Mouse (Mus musculus): Measurements from ENCODE around the gene Chmp1a.

- TF ChIP-seq E2F4 (IDR thresholded peaks at IDR 0.05; ENCODE audit: insufficient read depth), result no peak
- no peak for TF ChIP-seq POLR2AphosphoS2 (IDR thresholded peaks at IDR 0.05; ENCODE audit: insufficient read length, low read depth)
- TF ChIP-seq POLR2A (IDR thresholded peaks at IDR 0.05; ENCODE audit: insufficient read length, low read depth), result no peak
Observed at GRCm38 (mm10) chr8:123199864-123200263, 12.7 kb downstream of the Chmp1a start.

Measured in myocyte (in vitro differentiated cells).